Mouse (Mus musculus): ENCODE measurements at regions not wholly inside any gene's neighbourhood (a gene's known extent, or its start where the extent isn't known, plus 50 kb on each side); places are given as distances from the start of the nearest gene placed in this dataset.
"Not testable (repeated sequence)": the region's sequence is repeated elsewhere in the genome, so short reads cannot be mapped to it uniquely, and the experiment has no call there.

- Histone ChIP-seq H3K9ac (ENCODE audit: low read depth, poor library complexity, severe bottlenecking) (no peak overlapping the region), H3K27ac (ENCODE audit: insufficient read depth, low read length) (no peak overlapping the region), H3K36me3 (ENCODE audit: control insufficient read depth, insufficient read depth, low read length, poor library complexity, severe bottlenecking) (no peaks in the 10 kb centered on the region), H3K9me3 (replicated peaks; ENCODE audit: control insufficient read depth, insufficient read depth, low read length, poor library complexity, severe bottlenecking) (no peaks in the 10 kb centered on the region), H3K4me3 (ENCODE audit: low read depth, low read length) (no peak overlapping the region), H3K27me3 (ENCODE audit: control insufficient read depth, insufficient read depth, low read length, poor library complexity, severe bottlenecking) (no peaks in the 10 kb centered on the region; the same call in 1 of the 2 replicates), H3K4me1 (ENCODE audit: control insufficient read depth, insufficient read depth, low read length) (no peaks in the 10 kb centered on the region)
- TF ChIP-seq EP300 (IDR thresholded peaks at IDR 0.05; ENCODE audit: insufficient read depth, low read depth, low read length) (no peak), CTCF (IDR thresholded peaks at IDR 0.05; ENCODE audit: low read depth, low read length) (no peak), POLR2A (IDR thresholded peaks at IDR 0.05; ENCODE audit: insufficient read depth, low read length) (no peak)
These were observed 255.0 kb upstream of the Tmpo start for GRCm38 (mm10) chr10:91436091-91436569.

- Histone ChIP-seq H3K4me3 (ENCODE audit: low read depth, low read length) (no peak overlapping the region), H3K36me3 (ENCODE audit: control insufficient read depth, insufficient read depth, low read length, poor library complexity, severe bottlenecking) (no peaks in the 10 kb centered on the region), H3K9me3 (replicated peaks; ENCODE audit: control insufficient read depth, insufficient read depth, low read length, poor library complexity, severe bottlenecking) (no peaks in the 10 kb centered on the region), H3K9ac (ENCODE audit: low read depth, poor library complexity, severe bottlenecking) (no peak overlapping the region), H3K4me1 (ENCODE audit: control insufficient read depth, insufficient read depth, low read length) (peaks cover under 1% of the 10 kb centered on the region), H3K27ac (ENCODE audit: insufficient read depth, low read length) (no peak overlapping the region), H3K27me3 (ENCODE audit: control insufficient read depth, insufficient read depth, low read length, poor library complexity, severe bottlenecking) (no peaks in the 10 kb centered on the region; the same call in 1 of the 2 replicates)
- no peak for TF ChIP-seq EP300 (IDR thresholded peaks at IDR 0.05; ENCODE audit: insufficient read depth, low read depth, low read length)
- no peak for TF ChIP-seq CTCF (IDR thresholded peaks at IDR 0.05; ENCODE audit: low read depth, low read length)
- TF ChIP-seq POLR2A (IDR thresholded peaks at IDR 0.05; ENCODE audit: insufficient read depth, low read length) = no peak
These were observed 249.2 kb upstream of the Tmpo start for GRCm38 (mm10) chr10:91430281-91430680.

GRCm38 (mm10) chr10:91426584-91426983, 245.5 kb upstream of the Tmpo start:
- Histone ChIP-seq H3K27me3 (ENCODE audit: control insufficient read depth, insufficient read depth, low read length, poor library complexity, severe bottlenecking) (no peaks in the 10 kb centered on the region), H3K9me3 (replicated peaks; ENCODE audit: control insufficient read depth, insufficient read depth, low read length, poor library complexity, severe bottlenecking) (no peaks in the 10 kb centered on the region), H3K27ac (ENCODE audit: insufficient read depth, low read length) (no peak overlapping the region), H3K4me1 (ENCODE audit: control insufficient read depth, insufficient read depth, low read length) (peaks cover 2% of the 10 kb centered on the region), H3K9ac (ENCODE audit: low read depth, poor library complexity, severe bottlenecking) (no peak overlapping the region), H3K4me3 (ENCODE audit: low read depth, low read length) (no peak overlapping the region), H3K36me3 (ENCODE audit: control insufficient read depth, insufficient read depth, low read length, poor library complexity, severe bottlenecking) (no peaks in the 10 kb centered on the region)
- TF ChIP-seq CTCF (IDR thresholded peaks at IDR 0.05; ENCODE audit: low read depth, low read length) (no peak), POLR2A (IDR thresholded peaks at IDR 0.05; ENCODE audit: insufficient read depth, low read length) (no peak), EP300 (IDR thresholded peaks at IDR 0.05; ENCODE audit: insufficient read depth, low read depth, low read length) (no peak)

DNA sequence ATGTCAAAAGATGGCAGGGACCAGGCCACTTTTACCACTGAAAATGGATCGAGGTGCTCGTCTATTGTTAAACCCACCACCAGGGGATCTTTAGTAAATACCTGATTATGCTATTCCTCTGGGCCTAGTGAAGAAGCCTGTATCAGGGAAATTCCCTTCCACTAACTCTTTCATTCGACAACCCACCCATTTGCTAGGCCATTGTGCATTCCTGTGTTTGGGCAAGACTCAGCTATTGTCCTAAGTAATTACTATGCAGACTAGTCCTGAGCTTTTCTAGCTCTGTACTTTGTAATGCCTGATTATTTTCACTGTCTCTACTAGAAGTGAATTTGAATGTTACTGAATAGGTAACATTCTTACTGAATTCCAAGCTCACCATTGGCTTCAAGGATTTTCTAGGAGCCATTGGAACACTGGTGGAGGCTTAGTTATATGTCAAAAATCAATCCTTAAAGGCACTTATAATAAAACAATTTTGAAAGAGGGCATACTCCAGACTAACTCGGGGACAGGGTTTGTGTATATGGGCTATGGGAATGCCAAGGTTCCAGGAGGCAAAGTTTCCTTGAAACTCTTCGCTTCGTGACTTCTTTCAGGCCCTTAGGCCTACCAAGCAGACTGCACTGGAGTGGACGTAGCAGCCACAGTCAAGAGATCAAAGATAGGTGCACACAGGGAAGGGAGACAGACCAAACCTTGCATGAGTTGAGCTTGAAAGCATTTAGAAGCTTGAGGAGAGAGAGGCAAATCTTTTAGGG, 244.7 kb upstream of the Tmpo start:
- H3K27ac ChIP-seq (ENCODE audit: insufficient read depth, low read length) = peak overlapping the region; percentile 35
- not testable (repeated sequence) for H3K27me3 ChIP-seq (ENCODE audit: control insufficient read depth, insufficient read depth, low read length, poor library complexity, severe bottlenecking); H3K4me3 ChIP-seq (ENCODE audit: low read depth, low read length); H3K9me3 ChIP-seq (replicated peaks; ENCODE audit: control insufficient read depth, insufficient read depth, low read length, poor library complexity, severe bottlenecking); H3K36me3 ChIP-seq (ENCODE audit: control insufficient read depth, insufficient read depth, low read length, poor library complexity, severe bottlenecking); H3K4me1 ChIP-seq (ENCODE audit: control insufficient read depth, insufficient read depth, low read length); H3K9ac ChIP-seq (ENCODE audit: low read depth, poor library complexity, severe bottlenecking)

- no peak overlapping the region for H3K4me3 ChIP-seq (ENCODE audit: low read depth, low read length)
- H3K27me3 ChIP-seq (ENCODE audit: control insufficient read depth, insufficient read depth, low read length, poor library complexity, severe bottlenecking) = no peaks in the 10 kb centered on the region
- no peaks in the 10 kb centered on the region for H3K36me3 ChIP-seq (ENCODE audit: control insufficient read depth, insufficient read depth, low read length, poor library complexity, severe bottlenecking)
- H3K9ac ChIP-seq (ENCODE audit: low read depth, poor library complexity, severe bottlenecking) = no peak overlapping the region
- H3K9me3 ChIP-seq (replicated peaks; ENCODE audit: control insufficient read depth, insufficient read depth, low read length, poor library complexity, severe bottlenecking) = 0 out of 2 replicates have a peak, but pooled peaks cover 3% of the 10 kb centered on the region
- H3K27ac ChIP-seq (ENCODE audit: insufficient read depth, low read length) = no peak overlapping the region
- peaks cover 2% of the 10 kb centered on the region for H3K4me1 ChIP-seq (ENCODE audit: control insufficient read depth, insufficient read depth, low read length)
- TF ChIP-seq EP300 (IDR thresholded peaks at IDR 0.05; ENCODE audit: insufficient read depth, low read depth, low read length) (no peak), POLR2A (IDR thresholded peaks at IDR 0.05; ENCODE audit: insufficient read depth, low read length) (no peak), CTCF (IDR thresholded peaks at IDR 0.05; ENCODE audit: low read depth, low read length) (no peak)
These were observed 243.7 kb upstream of the Tmpo start for GRCm38 (mm10) chr10:91424786-91425185.

DNA sequence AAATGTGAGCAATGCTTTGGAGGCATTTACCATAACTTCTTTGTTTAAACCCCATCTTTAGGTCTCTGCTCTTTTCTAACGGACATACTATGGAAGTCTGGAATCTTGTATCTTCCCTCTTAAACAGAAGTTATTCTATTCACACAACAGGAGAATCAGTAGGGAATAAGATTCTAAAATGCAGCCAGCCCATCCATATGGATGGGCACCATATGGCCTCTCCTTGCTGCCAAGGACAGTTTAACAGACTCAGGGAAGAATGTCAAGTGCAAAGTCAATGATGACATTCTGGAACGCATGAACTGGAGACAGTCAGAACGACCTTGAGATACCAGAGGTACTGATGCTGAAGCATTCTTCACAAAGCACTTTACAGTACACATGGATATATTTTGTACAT, 206.1 kb upstream of the Tmpo start:
- no peaks in the 10 kb centered on the region for H3K27me3 ChIP-seq (ENCODE audit: control insufficient read depth, insufficient read depth, low read length, poor library complexity, severe bottlenecking)
- H3K9me3 ChIP-seq (replicated peaks; ENCODE audit: control insufficient read depth, insufficient read depth, low read length, poor library complexity, severe bottlenecking) = no peaks in the 10 kb centered on the region
- no peak overlapping the region for H3K4me3 ChIP-seq (ENCODE audit: low read depth, low read length)
- no peaks in the 10 kb centered on the region for H3K36me3 ChIP-seq (ENCODE audit: control insufficient read depth, insufficient read depth, low read length, poor library complexity, severe bottlenecking)
- no peak overlapping the region for H3K27ac ChIP-seq (ENCODE audit: insufficient read depth, low read length)
- no peak overlapping the region for H3K9ac ChIP-seq (ENCODE audit: low read depth, poor library complexity, severe bottlenecking)
- no peaks in the 10 kb centered on the region for H3K4me1 ChIP-seq (ENCODE audit: control insufficient read depth, insufficient read depth, low read length)
- TF ChIP-seq CTCF (IDR thresholded peaks at IDR 0.05; ENCODE audit: low read depth, low read length) = no peak
- TF ChIP-seq POLR2A (IDR thresholded peaks at IDR 0.05; ENCODE audit: insufficient read depth, low read length) = no peak
- no peak for TF ChIP-seq EP300 (IDR thresholded peaks at IDR 0.05; ENCODE audit: insufficient read depth, low read depth, low read length)

Measured in ES-Bruce4 (cell line).